Mouse (Mus musculus): Measurements from ENCODE around the gene Il17re.

DNA sequence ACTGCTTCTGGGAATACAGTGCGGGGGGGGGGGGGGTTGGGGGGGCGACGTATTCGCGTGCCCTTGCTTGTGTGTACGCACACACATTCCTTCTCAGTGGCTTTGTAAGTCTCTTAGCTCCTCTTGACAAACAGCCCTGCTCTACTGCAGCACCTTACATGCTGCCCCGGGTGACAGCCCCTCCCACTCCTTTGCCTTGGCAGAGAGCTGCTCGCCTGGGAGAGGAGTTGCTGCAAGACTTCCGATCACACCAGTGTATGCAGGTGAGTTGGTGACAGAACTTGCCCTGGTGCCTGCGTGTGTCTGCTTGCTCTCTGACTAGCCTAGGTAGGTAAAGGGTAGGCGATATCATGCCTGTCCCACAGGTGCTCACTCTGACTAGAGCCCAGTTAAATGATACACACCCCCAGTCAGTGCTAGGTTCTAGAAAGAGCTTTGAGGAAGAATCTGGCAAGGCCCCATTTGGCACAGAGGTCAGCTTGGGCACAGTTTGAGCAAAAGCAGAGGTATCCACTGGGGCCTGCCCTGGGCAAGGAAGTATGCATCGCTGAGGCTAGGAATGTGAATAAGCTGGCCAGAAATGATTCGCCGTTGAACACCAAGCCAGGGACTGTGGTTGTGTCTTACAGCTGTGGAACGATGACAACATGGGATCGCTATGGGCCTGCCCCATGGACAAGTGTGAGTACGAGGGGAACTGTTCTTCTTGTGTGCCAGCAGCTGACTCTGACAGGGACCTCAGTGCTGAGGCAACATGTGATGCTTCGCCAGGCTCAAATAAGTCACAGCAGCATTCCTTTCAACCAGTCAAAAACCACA lies 22.5 kb downstream of the Il17re start:
- no peak for TF ChIP-seq REST (IDR thresholded peaks at IDR 0.05; ENCODE audit: insufficient read depth, insufficient read length)
- no peak for TF ChIP-seq E2F4 (IDR thresholded peaks at IDR 0.05; ENCODE audit: insufficient read depth)
- no peak for TF ChIP-seq POLR2AphosphoS2 (IDR thresholded peaks at IDR 0.05; ENCODE audit: insufficient read length, low read depth)
- TF ChIP-seq CEBPB (IDR thresholded peaks at IDR 0.05; ENCODE audit: insufficient read depth, poor library complexity, severe bottlenecking) = 0 out of 2 replicates have a peak, but pooled peaks have one; percentile 24
- no peak for TF ChIP-seq POLR2A (IDR thresholded peaks at IDR 0.05; ENCODE audit: insufficient read length, low read depth)
- TF ChIP-seq USF1 (IDR thresholded peaks at IDR 0.05; ENCODE audit: low read depth) = peak; percentile 78
- TF ChIP-seq MAX (IDR thresholded peaks at IDR 0.05; ENCODE audit: low read depth) = peak; percentile 22
